Mouse (Mus musculus) erythroblast, embryonic 14.5 days (primary cell): ENCODE results near the gene Col18a1.

Experiments
- GATA1 ChIP-seq: IDR thresholded peaks from 2 replicates; pipeline ENCODE4 v1.6.1; 2012; ENCODE audit warnings: low read length, inconsistent platforms, mixed read lengths
- TAL1 ChIP-seq: IDR thresholded peaks from 3 replicates; pipeline ENCODE4 v1.6.1; 2012; ENCODE audit warnings: low read length, inconsistent platforms, mixed read lengths

GRCm38 (mm10) chr10:77211116-77211570 is 44.8 kb upstream of the Col18a1 start:
- no peak for TF ChIP-seq GATA1
- no peak for TF ChIP-seq TAL1
